ENCODE assay signal across 10 mouse cellular contexts in genomic region chr12:76190940-76191339, GRCm38 (mm10). TPM values are rescaled to one million over a fixed set of nuclear protein-coding genes. Genes with fewer than 3 reads are reported as not detected.
DNase-seq lines count a peak whose midpoint lies in the region; ATAC-seq and TF ChIP-seq lines count a peak whose summit lies in the region.
"Had no signal": no experiment of that assay in that cellular context is flagged by ENCODE, and none has a peak within 500 bp of the region (broad histone marks: within the 10 kb centered on the region; RNA-seq: fewer than 3 reads in every experiment).

No protein-coding gene starts in this region.

- H3K27me3 ChIP-seq in forebrain, embryonic 15.5 days: no peaks in the 10 kb centered on the region

- no peak overlapping the region for H3K4me2 ChIP-seq in forebrain, embryonic 15.5 days (replicated peaks)

- H3K36me3 ChIP-seq in forebrain, embryonic 15.5 days: no peaks in the 10 kb centered on the region

- TF ChIP-seq POLR2A in bone marrow, adult 2 months (IDR thresholded peaks at IDR 0.05; ENCODE audit: borderline replicate concordance, control insufficient read depth, low read depth, low read length): no peak

- peak; percentile 53 for DNase-seq in gastrocnemius, adult 18-20 months (ENCODE audit: low spot score)
- no peak for DNase-seq in gastrocnemius, postnatal 14 days
- peak; percentile 72 for DNase-seq in A20 (ENCODE audit: low read depth, low spot score)
- DNase-seq in kidney, postnatal 10 days: peak; percentile 20
- DNase-seq in gastrocnemius, postnatal 10 days: no peak

- no peaks in the 10 kb centered on the region for H3K9me3 ChIP-seq in forebrain, embryonic 15.5 days

- intact Hi-C loops in gastrocnemius, postnatal 14 days (cut with DNase I; ENCODE audit: low total_unique reads): no loop called here

- H3K4me1 ChIP-seq in bone marrow, adult 2 months (ENCODE audit: control insufficient read depth, insufficient read depth, low read length): peaks cover 3% of the 10 kb centered on the region; the same call in 1 of the 2 replicates
- H3K4me1 ChIP-seq in forebrain, embryonic 15.5 days: peaks cover 4% of the 10 kb centered on the region

- H3K9ac ChIP-seq in forebrain, embryonic 15.5 days (replicated peaks): no peak overlapping the region

- ATAC-seq in forebrain, embryonic 15.5 days (replicated peaks): 0 out of 2 replicates have a peak, but pooled peaks have one; percentile 58
- ATAC-seq in monocyte, adult 5-6 weeks (replicated peaks; ENCODE audit: insufficient number of reproducible peaks, low FRiP score, low TSS enrichment, poor library complexity, severe bottlenecking): peak; percentile 79

- H3K27ac ChIP-seq in bone marrow, adult 2 months (ENCODE audit: control insufficient read depth, insufficient read depth, low read depth, low read length, poor library complexity): no peak overlapping the region
- H3K27ac ChIP-seq in forebrain, embryonic 15.5 days (replicated peaks): no peak overlapping the region

- no peak overlapping the region for H3K4me3 ChIP-seq in bone marrow, adult 2 months (replicated peaks; ENCODE audit: control insufficient read depth, low read depth, low read length)
- H3K4me3 ChIP-seq in forebrain, embryonic 15.5 days: no peak overlapping the region

- peak; percentile 31; the same call in 1 of the 2 replicates for TF ChIP-seq CTCF in bone marrow, adult 2 months (IDR thresholded peaks at IDR 0.05; ENCODE audit: control insufficient read depth, insufficient read depth, low read length)

- 32% methylated on average over 11 of the region's 11 CpGs for WGBS in bone marrow, adult 2 months
- 50% methylated on average over 11 of the region's 11 CpGs for WGBS in forebrain, embryonic 15.5 days

RNA-seq across cellular contexts. Expression of gene Esr2, which starts 13.9 kb away (rescaled TPM):
- under 1 TPM in 1 of 2 experiments, not detected in 1; 0.11 TPM for total RNA-seq in gastrocnemius, adult 18-20 months (2021)
- total RNA-seq in gastrocnemius, postnatal 14 days (2021): not detected
- not detected in 2 replicates for polyA plus RNA-seq in bone marrow, adult 2 months (2011; ENCODE audit: insufficient read depth, insufficient read length, low replicate concordance, missing spikeins)
- 0.22 TPM in 2 replicates for polyA plus RNA-seq in forebrain, embryonic 15.5 days (2015; fragmentation: Nextera tagmentation; extraction: Ambion mirVana)
- not detected in 3 replicates for total RNA-seq in monocyte, adult 5-6 weeks (2017)
- total RNA-seq in gastrocnemius, postnatal 10 days (2021): under 1 TPM; 0.07 to 0.09 TPM

RNA-seq across cellular contexts. Expression of gene Tex21, which starts 55.6 kb away (rescaled TPM):
- total RNA-seq in gastrocnemius, adult 18-20 months (2021): not detected
- not detected for total RNA-seq in gastrocnemius, postnatal 14 days (2021)
- polyA plus RNA-seq in bone marrow, adult 2 months (2011; ENCODE audit: insufficient read depth, insufficient read length, low replicate concordance, missing spikeins): not detected in 2 replicates
- polyA plus RNA-seq in forebrain, embryonic 15.5 days (2015; fragmentation: Nextera tagmentation; extraction: Ambion mirVana): not detected in 2 replicates
- 1.3 TPM in 1 of 3 replicates, not detected in the others for total RNA-seq in monocyte, adult 5-6 weeks (2017)
- not detected for total RNA-seq in gastrocnemius, postnatal 10 days (2021)
- total RNA-seq: layer of hippocampus, adult 18-20 months had no signal
- polyA plus RNA-seq: stomach, embryonic 14.5 days had no signal

Comparison
In these comparisons a context has a peak if more than half of its experiments do, and no peak if none do; other contexts are left out.
1. DNase-seq: peak in gastrocnemius, adult 18-20 months (single experiment), A20 (single experiment) and kidney, postnatal 10 days (single experiment); none in gastrocnemius, postnatal 14 days (single experiment) and gastrocnemius, postnatal 10 days (single experiment).